Mouse (Mus musculus) adrenal gland (tissue): ENCODE results near the gene Ralgapa1.
"Not testable (repeated sequence)": the region's sequence is repeated elsewhere in the genome, so short reads cannot be mapped to it uniquely, and the experiment has no call there.

Experiments
- intact Hi-C: fragments of 180-260 bp; cut with DNase I; formaldehyde crosslinking; loops from one replicate; pipeline ENCODE4 v1.15.1; 2025

Gene Ralgapa1

DNA sequence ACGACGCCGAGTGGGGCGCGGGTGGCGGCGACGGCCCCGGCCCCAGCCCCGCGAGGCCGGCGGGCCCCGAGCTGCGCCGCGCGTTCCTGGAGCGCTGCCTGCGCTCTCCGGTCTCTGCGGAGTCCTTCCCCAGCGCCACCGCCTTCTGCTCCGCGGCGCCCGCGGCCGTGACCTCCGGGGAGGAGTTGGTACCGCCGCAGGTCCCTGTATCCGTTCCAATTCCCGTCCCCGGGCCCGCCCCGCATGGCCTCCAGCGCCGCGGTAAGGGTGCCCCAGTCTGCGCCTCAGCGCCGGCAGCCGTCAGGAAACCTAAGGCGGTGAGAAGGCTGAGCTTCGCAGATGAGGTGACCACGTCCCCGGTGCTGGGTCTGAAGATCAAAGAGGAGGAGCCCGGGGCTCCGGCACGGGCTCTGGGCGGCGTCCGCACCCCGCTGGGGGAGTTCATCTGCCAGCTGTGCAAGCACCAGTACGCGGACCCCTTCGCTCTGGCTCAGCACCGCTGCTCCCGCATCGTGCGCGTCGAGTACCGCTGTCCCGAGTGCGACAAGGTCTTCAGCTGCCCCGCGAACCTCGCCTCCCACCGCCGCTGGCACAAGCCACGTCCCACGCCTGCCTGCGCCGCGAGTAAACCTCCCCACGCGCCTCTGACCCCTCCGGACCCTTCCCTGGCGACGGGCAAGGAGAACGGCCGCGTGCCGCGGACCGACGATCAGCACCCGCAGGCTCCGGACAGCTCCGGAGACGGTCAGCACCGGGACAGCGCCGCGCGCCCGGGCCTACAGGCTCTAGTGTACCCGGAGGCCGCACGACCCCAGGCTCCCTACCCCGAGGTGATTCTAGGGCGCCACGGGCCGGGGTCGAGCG, 221.1 kb downstream of the Ralgapa1 start:
- intact Hi-C loops = no loop called here

DNA sequence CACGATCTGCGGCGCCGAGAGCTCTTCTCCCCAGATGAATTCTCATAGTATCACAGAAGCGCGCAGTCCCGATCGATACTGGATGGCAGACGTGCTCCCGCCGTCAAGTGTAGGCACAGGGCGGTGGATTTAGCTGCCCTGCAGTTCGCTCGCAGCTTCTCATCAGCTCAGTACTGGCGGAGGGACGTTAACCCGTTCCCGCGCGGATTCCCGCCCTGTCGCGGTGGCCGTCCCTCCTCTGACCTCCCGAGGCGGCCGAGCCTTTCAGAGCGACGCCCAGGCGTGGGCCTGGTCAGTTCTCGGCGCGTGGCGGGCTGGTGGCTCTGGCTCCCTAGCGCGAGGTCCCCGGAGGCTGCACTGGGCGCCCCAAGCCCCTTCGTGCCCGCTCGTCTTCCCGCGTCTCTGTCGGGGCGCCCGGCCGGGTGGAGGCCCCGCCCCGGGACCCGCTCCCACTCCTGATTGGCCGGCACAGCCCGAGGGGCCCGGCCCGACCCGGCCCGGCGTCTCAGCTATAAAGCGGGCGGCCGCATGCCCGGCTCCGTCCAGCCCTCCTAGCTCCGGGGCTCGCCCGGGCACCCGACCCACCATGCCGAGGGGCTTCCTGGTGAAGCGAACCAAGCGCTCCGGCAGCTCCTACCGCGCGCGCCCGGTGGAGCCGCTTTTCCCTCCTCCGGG, 221.9 kb downstream of the Ralgapa1 start, which contains the start of gene Insm2:
Gene Insm2, plus strand, starts transcription at position 541 of the 675 bp plus-strand sequence.
- intact Hi-C loops = no loop called here

DNA sequence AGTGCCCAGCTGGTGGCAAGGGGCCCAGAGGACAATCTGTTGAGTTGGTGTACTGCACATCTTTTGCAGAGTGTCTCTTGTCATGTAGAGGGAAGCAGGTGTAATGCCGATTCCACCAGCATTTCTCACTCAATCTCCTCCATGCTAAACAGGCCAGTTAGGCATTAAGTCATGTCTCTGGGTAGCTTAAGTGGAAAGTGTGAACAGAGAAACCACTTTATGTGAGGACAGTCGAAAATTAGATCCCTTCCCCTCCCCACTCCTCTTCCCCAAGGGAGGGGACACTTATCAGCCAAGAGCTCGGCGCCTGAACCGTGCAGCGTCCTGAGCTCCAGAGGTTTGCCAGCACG, 222.5 kb downstream of the Ralgapa1 start:
- intact Hi-C loops = no loop called here

DNA sequence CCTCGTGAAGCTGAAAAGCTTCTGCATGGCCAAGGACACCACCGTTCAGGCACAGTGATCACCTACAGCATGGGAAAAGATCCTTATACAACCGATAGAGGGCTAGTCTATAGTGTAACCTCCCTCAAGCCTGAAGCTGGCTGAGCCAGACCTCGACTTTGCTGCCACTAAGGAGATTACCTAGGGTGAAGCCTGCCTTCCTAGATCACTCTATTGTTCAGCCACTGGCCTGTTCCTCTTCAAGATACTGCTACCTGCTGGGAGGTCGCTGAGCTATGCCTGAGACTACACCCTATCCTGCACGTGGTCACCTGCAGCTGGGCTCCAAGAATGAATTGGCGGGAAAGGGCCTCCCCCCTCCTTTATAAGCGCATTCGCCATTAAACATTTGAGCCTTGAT, 234.0 kb downstream of the Ralgapa1 start:
- intact Hi-C loops = not testable (repeated sequence)

DNA sequence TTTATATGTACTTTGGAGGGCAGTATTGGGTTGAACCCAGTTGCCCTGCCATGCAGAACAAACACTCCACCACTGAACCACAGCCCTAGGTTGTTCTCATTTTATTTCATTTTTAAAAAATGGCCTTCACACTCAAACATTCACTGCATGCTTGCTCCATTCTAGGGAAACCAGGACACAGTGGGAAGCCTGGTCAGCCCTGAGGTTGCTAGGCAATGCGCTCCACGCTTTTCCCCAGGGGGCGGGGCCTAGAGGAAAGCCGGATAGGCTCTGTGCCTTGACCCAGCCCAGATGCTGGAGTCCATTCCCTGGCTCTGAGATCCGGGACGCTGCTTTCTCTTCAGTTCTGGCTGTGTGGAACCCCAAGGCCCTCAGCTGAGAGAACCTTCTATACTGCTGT, 247.2 kb downstream of the Ralgapa1 start:
- intact Hi-C loops = no loop called here

DNA sequence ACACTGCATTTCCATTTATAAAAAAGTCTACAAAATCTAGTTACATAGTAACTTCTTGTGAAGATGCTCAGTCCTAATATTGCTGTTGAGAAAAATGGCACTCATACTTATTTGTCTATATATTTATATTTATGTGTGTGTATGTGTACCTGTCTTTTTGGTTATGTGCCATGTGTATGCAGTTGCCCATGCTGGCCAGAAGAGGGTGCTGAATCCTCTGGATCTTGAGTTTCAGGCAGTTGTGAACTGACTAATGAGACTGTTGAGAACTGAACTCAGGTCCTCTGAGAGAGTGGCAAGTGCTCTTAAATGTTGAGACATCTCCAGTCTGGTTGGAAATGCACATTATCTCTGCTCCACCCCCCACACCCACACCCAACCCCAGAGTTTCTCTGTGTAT, 247.9 kb downstream of the Ralgapa1 start:
- intact Hi-C loops = no loop called here

DNA sequence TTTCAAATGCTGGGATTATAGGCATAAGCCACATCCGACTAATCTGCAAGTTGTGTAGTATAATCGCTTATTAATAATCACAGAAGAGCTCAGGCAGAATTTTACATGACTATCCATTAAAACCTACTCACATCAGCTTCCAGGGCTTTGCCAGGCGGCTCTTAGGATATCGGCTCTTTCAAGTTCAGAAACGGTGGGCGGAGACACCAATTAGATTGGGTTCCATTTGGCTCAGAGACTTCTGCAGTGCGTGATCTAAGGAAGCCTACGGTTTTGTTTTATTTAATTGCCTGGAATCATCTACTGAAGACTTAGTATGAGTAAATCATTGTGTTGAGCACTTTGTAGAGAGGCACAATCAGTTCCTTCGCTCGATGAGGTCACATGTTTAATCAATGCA, 249.3 kb downstream of the Ralgapa1 start:
- intact Hi-C loops = no loop called here

DNA sequence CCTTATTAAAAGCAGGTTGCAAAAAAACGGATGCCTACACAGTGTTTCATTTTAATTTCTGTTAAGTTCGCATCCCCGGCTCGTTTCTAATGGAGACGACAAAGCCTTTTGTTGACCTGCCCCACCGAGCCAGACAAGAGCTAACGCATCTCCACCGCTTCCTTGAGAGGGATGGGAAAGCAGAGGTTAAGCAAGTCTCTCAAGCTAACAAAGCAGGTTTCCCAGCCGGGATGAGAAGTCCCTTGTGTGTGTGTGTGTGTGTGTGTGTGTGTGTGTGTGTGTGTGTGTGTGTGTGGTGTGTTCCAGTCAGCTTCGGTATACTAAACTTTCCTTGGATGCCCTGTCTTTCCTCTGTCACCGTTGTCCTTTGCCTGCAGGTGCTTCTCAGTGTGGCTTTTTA, 249.8 kb downstream of the Ralgapa1 start:
- intact Hi-C loops = no loop called here

DNA sequence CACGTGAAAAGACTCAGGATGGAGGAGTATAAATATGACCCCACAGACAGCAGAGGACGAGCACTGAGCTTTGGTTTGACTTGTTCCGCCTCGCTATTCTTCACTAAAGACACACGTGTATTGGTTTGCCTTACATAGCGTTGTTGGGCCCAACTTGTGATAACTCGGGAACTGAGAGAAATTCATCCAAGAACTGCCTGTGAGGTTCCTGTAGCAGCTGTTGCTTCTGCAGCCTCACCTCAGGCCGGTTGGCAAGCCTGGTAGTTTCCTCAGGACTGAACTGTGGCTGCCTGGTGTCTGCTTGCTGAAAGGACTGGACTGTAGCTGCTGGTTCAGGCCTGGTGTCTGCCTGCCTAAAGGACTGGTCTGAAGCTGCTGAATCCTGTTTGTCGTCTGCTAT, 250.3 kb downstream of the Ralgapa1 start:
- intact Hi-C loops = no loop called here

DNA sequence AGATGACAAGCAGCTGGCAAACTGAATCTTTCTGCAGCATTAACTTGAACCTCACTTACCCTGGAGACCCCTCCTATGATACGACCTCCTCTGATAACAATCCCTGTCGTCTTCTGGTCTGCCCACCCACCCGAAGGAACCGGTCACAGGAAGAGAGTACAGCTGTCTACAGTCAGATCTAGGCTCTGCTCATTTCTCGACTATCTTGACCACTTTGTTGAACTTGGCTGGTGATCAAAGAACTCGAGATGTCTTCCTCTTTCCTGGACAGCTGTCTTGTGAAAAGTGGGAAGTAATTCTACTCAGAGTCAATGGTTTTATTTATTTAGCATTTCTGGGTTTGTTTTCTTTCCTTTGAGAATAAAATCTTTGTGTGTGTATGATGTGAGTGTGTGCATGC, 251.3 kb downstream of the Ralgapa1 start:
- intact Hi-C loops = no loop called here

DNA sequence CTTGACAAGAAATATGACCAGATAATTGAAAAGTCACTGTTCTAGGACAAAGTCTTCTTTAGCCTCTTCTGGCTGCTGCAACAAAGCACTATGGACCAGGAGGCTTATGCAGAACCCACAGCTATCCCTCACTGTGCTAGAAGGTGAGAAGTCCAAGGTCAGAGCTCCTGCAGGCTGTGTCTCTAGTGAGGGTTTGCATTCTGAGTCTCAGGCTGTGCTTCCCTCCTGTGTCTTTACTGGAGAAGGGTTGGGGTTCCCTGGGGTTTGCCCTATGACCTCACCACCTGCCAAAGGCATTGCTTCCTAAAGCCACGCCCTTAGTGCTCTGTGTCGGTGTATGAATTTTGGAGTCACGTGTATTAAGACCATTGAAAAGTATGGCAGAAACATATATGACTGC, 252.5 kb downstream of the Ralgapa1 start:
- intact Hi-C loops = no loop called here

DNA sequence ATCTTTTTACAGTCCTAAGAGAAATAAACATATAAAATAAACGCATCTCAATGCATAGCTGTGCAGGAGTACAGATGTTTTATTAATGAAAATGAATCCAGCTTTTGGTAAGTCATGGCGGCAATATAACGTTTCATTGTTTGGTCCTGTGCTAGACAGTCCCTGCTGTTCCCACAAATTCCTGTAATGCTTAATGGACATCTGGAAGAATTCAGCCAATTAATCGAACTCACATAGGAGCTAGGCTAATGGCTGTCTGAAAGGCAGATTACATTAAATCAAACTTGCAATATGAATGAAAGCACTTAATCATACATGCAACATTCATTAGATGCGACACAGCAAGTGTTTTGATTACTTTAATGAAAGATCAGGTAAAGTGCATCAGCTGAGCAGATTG, 254.1 kb downstream of the Ralgapa1 start:
- intact Hi-C loops = no loop called here

DNA sequence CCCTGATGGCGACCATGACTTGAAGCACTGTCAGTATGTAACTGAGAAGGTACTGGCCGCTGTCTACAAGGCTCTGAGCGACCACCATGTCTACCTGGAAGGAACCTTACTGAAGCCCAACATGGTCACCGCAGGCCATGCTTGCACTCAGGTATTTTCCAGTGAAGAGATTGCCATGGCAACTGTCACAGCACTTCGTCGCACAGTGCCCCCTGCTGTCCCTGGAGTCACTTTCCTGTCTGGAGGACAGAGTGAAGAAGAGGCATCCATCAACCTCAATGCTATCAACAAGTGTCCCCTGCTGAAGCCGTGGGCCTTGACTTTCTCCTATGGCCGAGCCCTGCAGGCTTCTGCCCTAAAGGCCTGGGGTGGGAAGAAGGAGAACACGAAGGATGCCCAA, 255.1 kb downstream of the Ralgapa1 start:
- intact Hi-C loops = no loop called here

DNA sequence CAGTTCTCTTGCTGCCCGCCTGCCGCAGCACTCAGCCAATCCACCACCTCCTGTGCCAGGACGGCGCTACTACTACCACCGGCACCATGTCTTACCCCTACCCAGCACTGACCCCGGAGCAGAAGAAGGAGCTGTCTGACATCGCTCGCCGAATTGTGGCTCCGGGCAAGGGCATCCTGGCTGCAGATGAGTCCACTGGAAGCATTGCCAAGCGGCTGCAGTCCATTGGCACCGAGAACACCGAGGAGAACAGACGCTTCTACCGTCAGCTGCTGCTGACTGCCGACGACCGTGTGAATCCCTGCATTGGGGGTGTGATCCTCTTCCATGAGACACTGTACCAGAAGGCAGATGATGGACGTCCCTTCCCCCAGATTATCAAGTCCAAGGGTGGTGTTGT, 255.8 kb downstream of the Ralgapa1 start, which contains the start of gene Aldoart2:
Gene Aldoart2, plus strand, starts transcription at position 34 of the 400 bp plus-strand sequence.
- intact Hi-C loops = no loop called here

DNA sequence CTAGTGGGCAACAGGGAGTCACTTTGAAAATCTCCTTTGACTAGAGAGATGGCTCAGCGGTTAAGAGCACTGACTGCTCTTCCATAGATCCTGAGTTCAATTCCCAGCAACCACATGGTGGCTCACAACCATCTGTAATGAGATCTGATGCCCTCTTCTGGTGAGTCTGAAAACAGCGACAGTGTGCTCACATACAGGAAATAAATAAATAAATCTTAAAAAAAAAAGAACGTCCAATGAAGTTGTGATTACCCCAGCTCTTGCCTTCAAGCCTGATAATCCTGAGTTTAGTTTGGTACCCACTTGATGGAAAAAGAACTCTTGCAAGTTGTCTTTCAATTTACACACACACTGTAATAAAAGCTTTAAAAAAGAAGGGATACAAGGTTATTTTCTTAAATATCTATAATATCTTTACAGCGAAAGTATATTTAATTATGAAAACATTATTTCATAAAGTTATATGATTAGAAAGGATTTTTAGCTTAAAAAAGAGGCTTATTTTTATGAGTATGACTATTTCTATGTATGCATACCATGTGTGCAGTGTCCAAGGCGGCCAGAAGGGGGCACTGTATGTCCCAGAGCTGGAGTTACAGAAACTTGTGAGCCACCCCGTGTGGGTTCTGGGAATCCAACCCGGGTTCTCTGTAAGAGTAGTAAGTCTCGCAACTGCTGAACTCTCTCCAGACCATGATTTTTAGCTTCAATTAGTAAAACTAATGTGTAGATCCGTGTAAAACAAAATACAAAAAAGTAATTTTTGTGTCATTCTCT, 256.6 kb downstream of the Ralgapa1 start:
- intact Hi-C loops = no loop called here

DNA sequence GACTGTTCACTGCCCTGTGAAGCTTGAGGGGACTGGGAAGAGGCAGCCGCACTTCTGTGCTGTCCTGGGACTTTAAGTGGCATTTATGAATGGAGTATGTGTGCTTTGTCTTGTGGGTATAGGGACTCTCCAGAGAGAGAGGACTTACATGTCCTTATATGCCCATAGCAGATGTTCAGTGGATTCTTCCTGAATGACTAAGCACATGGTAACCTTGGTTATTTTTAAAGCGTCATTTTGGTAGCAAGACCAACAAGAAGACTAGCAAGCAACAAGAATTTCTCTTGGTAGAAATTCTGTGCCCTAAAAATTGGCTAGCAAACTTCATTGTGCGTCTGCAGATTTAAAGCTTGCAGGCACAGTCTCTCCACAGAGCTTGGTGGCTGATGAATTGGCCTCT, 257.2 kb downstream of the Ralgapa1 start:
- intact Hi-C loops = no loop called here

DNA sequence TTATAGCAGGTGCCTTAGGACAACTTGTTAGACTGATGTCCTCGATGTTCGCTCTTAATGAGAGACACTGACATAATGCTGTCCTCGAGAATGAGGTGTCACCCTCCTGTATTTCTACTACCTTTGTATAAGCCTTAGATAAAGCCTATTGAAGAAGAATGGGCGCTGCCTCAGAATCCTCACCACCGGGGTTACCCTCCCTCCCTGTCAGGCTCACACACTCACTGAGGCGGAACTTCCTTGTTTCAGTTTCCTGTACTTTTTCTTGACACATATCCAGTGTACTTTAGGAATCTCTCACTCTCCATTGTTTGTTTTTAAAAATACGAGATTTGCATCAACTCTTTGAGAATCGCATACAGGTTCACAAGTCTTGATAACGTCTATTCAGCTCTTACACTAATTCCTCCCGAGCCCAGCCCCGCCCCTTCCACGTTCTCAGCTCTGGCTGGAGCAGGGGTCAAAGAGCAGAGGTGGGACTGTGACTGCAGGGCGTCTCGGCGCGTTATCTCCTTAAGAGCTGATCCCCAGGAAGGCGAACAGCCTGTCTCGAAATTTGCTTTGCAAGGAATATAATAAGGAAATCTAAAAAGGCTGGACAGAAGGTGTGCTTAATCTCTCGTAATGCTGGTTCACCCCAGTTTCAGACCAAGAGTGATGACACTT, 260.8 kb downstream of the Ralgapa1 start:
- intact Hi-C loops = no loop called here

DNA sequence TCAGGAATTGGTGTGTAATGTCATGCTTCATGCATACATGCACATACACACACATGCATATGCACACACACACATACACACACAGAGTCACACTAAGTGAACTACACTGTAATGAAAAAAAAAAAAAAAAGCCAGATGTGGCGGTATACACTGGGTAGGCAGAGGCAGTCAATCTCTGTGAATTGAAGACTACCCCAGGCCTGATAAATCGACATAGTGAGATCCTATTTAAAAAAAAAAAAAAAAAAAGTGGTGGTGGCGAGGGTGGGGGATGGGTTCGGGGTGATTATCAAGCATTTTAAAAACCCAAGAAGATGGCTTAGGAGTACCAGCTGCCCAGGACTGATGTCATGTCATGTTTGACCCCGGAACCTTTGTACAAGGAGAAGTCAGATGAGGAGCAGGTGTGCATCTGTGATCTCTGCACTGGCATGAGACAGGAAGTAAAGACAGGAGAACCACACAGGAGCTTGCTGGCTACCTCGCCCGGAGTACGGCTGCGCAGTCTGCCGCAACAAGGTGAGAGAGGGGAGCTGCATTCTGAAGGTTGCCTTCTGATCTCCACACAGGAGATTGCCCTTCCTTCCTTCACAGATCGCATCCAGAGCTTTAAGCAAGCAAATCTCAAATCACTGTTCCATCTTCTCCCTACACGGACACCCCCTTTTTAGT, 261.6 kb downstream of the Ralgapa1 start:
- intact Hi-C loops = no loop called here

DNA sequence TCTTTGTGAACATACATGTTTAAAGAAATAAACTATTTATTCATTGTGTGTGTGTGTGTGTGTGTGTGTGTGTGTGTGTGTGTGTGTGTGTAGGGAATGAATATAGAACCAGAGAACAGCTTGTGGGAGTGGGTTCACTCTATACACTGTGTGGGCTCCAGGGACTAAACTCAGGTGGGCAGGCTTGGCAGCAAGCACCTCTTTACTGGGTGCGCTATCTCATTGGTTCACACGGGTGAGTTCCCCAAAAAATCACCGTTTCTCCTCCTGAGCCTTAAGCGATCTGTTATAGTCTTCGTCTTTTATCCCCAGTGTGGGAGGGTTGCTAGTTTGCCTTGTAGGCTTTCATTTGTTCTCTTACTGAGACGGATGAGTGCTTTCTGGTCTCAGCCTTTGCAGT, 263.1 kb downstream of the Ralgapa1 start:
- intact Hi-C loops = no loop called here

DNA sequence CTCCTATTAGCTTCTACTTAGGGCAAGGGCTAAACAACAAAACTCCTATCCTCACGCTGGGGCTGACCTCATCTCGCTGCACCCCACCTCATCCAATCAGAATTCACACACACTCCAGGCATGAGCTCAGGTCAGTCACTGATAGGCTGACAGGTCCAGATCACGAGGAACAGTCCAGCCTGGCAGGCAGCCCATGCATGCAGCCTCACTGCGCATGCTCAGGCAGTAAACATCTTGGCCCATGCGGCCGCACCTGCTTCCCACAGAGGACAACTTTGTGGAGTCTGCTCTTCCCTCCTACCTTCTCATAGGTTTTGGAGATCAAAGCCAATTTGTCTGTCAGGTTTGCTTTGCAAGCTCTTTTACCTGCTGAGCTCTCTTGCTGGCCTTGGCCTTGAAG, 266.1 kb downstream of the Ralgapa1 start:
- intact Hi-C loops = not testable (repeated sequence)
